Mouse (Mus musculus) brain, embryonic 14.5 days (tissue): ENCODE data around the gene Pdia4.

Source experiments
- CTCF ChIP-seq: fragments of 200-500 bp; IDR thresholded peaks from 2 replicates; pipeline ENCODE4 v1.5.1; 2012; ENCODE audit warnings: inconsistent platforms, mild to moderate bottlenecking, moderate library complexity, borderline replicate concordance; ENCODE audit not compliant: insufficient read depth, insufficient read length; ENCODE audit errors: extremely low read depth
- POLR2A ChIP-seq: fragments of 200-500 bp; IDR thresholded peaks from 2 replicates; pipeline ENCODE4 v1.6.1; 2012; ENCODE audit warnings: mild to moderate bottlenecking, inconsistent platforms, borderline replicate concordance; ENCODE audit not compliant: poor library complexity, insufficient read depth, insufficient read length, severe bottlenecking; ENCODE audit errors: extremely low read depth

DNA sequence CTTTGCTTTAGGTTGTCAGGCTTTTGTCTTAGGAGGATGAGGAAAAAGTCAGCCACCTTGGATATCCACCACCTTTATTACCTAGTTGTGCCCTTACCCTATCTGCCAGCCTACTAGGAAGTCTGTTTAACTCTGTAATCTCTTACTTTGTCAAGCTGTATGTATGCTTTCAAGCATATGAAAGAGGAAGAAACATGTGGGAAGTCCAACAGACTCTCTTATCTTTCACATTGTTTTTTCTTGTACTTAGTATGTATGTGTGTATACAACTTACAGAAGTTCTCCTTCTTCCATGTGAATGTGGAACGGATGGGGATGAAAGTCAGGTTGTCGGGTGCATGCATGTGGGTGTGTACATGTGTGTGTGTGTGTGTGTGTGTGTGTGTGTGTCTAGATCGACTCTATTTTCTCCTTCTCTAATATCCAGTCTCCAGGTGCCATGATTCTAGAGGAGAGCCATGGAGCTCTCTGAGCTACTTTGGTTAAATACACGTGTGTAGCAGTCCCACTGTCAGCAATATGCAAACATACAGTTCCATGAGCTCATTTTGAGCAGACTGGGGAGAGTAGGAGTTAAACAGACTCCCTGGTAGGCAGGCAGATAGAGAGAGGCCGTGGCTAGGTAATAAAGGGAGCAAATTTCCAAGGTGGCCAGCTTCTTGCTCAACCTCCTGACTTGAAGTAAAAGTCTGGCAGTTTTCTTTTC, 28.4 kb downstream of the Pdia4 start:
- TF ChIP-seq CTCF, result no peak
- no peak for TF ChIP-seq POLR2A
